Mouse (Mus musculus) thymus, adult 2 months (tissue): ENCODE data around the gene Nav3. TPM values are rescaled to one million over a fixed set of nuclear protein-coding genes. Genes with fewer than 3 reads are reported as not detected.

Experiments
- DNase-seq: peaks from one replicate; pipeline ENCODE4 v3.0.0; 2021
- H3K27ac ChIP-seq: fragments of 200-500 bp; 2 replicates; pipeline ENCODE4 v1.5.1; 2012; ENCODE audit warnings: low read length, control low read depth; ENCODE audit not compliant: control insufficient read depth, insufficient read depth
- H3K27me3 ChIP-seq: fragments of 200-500 bp; 2 replicates; pipeline ENCODE4 v1.6.1; 2012; ENCODE audit warnings: mild to moderate bottlenecking, low read length, moderate library complexity, mixed read lengths; ENCODE audit not compliant: control insufficient read depth, insufficient read depth
- H3K36me3 ChIP-seq: fragments of 200-500 bp; 2 replicates; pipeline ENCODE4 v1.6.1; 2012; ENCODE audit warnings: mild to moderate bottlenecking, low read length, moderate library complexity; ENCODE audit not compliant: control insufficient read depth, insufficient read depth
- H3K4me1 ChIP-seq: fragments of 200-500 bp; replicated peaks from 2 replicates; pipeline ENCODE4 v1.6.1; 2012; ENCODE audit warnings: low read length; ENCODE audit not compliant: control insufficient read depth, insufficient read depth
- H3K4me3 ChIP-seq: fragments of 200-500 bp; 2 replicates; pipeline ENCODE4 v1.5.1; 2012; ENCODE audit warnings: mild to moderate bottlenecking, low read length, control low read depth, moderate library complexity; ENCODE audit not compliant: control insufficient read depth, insufficient read depth
- CTCF ChIP-seq: fragments of 200-500 bp; IDR thresholded peaks from 2 replicates; pipeline ENCODE4 v1.5.1; 2012; ENCODE audit warnings: mild to moderate bottlenecking, control low read depth, low read length, moderate library complexity, borderline replicate concordance; ENCODE audit not compliant: control insufficient read depth, poor library complexity, insufficient read depth; ENCODE audit errors: extremely low read depth
- POLR2A ChIP-seq: fragments of 200-500 bp; IDR thresholded peaks from 2 replicates; pipeline ENCODE4 v1.6.1; 2012; ENCODE audit warnings: mild to moderate bottlenecking, low read length, control low read depth, moderate library complexity; ENCODE audit not compliant: control insufficient read depth, poor library complexity, insufficient read depth; ENCODE audit errors: extremely low read depth
- WGBS: fragments of 180-500 bp; shearing (Covaris S2); methylation state at CpG from one replicate; pipeline ENCODE4 v1.1.7; 2018; 5-methylcytosine and 5-hydroxymethylcytosine counted together
- polyA plus RNA-seq: library from polyadenylated mRNA; depleted of rRNA; stranded (reverse); fragments of >200 nt; gene quantifications from 2 replicates; pipeline ENCODE4 v1.2.3, GENCODE M21; 2012

Nav3 gene
- polyA plus RNA-seq, 1 experiment = 0.46 TPM

DNA sequence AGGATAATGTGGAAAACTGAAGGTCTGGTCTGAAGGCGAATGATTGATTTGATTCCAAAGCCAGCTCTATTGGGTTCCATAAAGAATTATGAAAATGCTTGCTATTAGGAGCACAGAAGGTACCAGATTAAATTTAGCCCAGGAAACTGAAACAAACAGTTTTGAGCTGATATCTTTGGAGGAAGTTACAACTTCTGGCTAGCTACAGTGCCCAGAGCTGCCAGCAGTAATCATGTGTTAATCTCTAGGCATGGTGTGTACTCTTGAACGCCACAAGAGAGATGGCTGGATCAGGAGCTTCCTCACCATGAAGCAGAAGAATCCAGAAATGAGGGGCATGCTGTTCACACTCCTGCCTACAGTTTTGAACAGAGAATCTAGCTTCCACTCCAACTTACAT lies 300.5 kb downstream of the Nav3 start:
- no peaks in the 10 kb centered on the region for H3K4me1 ChIP-seq
- no peak overlapping the region for H3K27ac ChIP-seq
- WGBS = 45% methylated on average over 2 of the region's 2 CpGs
- no peaks in the 10 kb centered on the region for H3K36me3 ChIP-seq
- no peak overlapping the region for H3K4me3 ChIP-seq
- no peaks in the 10 kb centered on the region for H3K27me3 ChIP-seq
- no peak for DNase-seq
- TF ChIP-seq POLR2A = no peak
- no peak for TF ChIP-seq CTCF

GRCm38 (mm10) chr10:110154873-110155237 lies 301.1 kb downstream of the Nav3 start:
- no peaks in the 10 kb centered on the region for H3K27me3 ChIP-seq
- DNase-seq = no peak
- H3K4me3 ChIP-seq = no peak overlapping the region
- no peaks in the 10 kb centered on the region for H3K36me3 ChIP-seq
- TF ChIP-seq CTCF = no peak
- no peak for TF ChIP-seq POLR2A
- WGBS = 78% methylated on average over 1 of the region's 1 CpGs
- H3K27ac ChIP-seq = no peak overlapping the region
- no peaks in the 10 kb centered on the region for H3K4me1 ChIP-seq

DNA sequence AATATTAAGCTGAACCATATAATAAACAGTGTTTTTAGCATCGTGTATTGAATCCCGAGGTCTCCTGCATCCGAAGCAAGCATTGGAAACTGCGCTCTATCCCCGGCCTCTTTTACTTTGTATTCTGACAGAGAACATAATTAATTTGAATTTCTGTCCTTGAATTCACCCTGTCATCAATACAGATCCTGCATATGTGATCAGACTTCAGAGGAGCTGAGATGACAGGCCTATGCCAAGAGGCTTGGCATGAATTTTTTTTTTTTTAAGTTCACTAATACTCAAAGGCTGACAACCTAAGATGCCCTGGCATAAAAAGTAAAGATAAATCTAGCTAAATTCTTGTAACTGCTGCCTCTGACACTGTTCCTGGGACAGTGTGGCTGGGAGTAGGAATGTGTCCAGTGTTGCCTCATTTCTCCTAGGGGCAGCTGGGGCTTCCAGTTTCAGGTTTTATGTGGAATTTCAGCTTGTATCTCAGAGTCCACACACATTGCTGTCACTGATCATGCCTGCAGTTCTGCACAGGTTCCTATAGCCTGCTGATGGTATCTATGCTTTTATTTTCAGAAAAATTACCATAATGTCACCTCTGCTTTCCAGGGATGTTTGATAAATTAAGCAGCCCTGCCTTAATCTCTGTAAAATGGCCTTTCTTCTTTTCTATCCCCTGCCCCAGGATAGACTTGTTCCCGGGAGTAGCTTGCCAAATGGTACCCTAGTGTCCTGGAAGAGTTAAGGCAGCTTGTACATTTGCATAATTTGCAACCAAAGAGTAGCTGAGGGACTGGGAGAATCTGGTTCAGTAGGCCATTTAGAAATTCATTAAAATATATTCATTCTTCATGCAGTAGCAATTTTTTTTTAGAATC lies 301.8 kb downstream of the Nav3 start:
- H3K4me1 ChIP-seq = no peaks in the 10 kb centered on the region
- no peak for DNase-seq
- no peaks in the 10 kb centered on the region for H3K27me3 ChIP-seq
- no peak overlapping the region for H3K27ac ChIP-seq
- no peak overlapping the region for H3K4me3 ChIP-seq
- TF ChIP-seq CTCF = no peak
- no peak for TF ChIP-seq POLR2A
- WGBS = 94% methylated on average over 6 of the region's 6 CpGs
- no peaks in the 10 kb centered on the region for H3K36me3 ChIP-seq

DNA sequence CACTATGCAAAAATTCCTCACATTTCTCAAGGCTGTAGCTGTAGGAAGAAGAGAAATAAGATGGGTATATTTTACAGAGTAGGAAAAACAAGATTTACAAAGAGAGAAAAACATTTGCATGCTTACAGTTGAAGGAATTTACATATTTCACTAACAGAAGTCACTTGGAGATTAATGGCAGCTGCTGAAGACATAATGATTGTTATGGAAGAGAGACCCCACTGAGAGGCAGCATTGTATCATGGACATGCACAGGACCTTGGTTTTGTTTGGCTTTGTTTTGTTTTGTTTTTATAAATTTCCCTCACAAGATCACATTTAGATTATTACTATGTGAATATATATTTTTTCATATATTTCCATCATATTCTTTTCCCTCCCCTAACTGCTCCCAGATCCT lies 335.4 kb downstream of the Nav3 start:
- no peak overlapping the region for H3K27ac ChIP-seq
- H3K27me3 ChIP-seq = no peaks in the 10 kb centered on the region
- no peak for TF ChIP-seq POLR2A
- no peak for TF ChIP-seq CTCF
- DNase-seq = no peak
- H3K4me1 ChIP-seq = no peaks in the 10 kb centered on the region
- H3K36me3 ChIP-seq = no peaks in the 10 kb centered on the region
- H3K4me3 ChIP-seq = no peak overlapping the region

DNA sequence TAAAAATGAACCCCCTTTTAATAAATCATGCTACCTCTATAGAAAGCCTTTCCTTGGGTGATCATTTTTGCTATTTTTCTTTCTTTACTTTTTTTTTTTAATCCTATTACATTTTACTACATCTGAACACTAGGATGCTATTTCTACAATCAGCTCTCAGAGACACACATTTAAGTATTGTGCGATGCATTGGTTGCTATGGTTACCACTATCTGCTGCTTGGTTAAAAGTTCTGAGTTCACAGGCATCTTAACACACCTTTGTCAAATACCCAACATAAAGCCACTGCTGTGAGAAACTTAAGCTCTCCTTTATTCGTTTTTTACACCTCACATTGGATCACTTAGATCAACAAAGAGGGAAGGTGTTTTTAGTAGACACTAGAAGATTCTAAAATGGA lies 338.7 kb downstream of the Nav3 start:
- no peaks in the 10 kb centered on the region for H3K36me3 ChIP-seq
- DNase-seq = no peak
- 77% methylated on average over 2 of the region's 2 CpGs for WGBS
- no peak overlapping the region for H3K4me3 ChIP-seq
- H3K27ac ChIP-seq = no peak overlapping the region
- TF ChIP-seq POLR2A (no peak), CTCF (no peak)
- no peaks in the 10 kb centered on the region for H3K27me3 ChIP-seq
- no peaks in the 10 kb centered on the region for H3K4me1 ChIP-seq

DNA sequence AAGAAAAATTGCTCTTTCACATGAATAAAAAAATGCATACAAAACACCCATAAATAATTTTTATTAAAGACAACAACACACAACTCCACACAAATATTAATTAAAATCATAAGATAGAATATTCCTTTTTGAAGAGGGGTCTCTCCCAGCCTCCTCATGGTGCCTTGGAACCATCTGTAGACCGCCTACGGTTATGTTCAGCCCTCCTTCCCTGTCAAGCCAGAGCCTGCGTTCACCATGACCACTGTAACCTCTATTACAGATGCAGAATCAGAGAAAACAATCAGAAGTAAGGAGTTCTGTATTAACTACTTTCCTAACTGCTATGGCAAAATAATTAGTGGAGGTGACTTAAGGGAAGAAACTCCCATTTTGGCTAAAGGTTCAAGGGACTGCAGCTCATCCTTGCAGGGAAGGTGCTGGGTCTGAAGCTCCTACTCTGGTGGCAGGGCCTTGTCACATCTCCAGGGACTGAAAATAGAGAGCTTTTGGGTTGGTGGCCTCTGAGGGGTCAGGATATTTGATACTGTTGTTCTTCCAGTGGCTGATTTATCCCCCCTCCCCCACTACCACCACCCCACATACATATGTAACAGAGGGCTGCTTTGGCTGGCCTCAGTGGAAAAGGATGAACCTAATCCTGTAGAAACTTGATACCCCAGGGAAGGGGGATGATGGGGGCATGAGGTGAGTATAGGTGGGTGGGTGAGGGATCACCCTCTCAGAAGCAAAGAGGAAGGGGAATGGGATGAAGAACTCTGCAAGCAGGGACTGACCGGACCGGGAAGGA lies 343.1 kb downstream of the Nav3 start:
- no peak overlapping the region for H3K27ac ChIP-seq
- H3K27me3 ChIP-seq = no peaks in the 10 kb centered on the region
- H3K36me3 ChIP-seq = no peaks in the 10 kb centered on the region
- TF ChIP-seq CTCF = no peak
- TF ChIP-seq POLR2A = no peak
- DNase-seq = no peak
- no peak overlapping the region for H3K4me3 ChIP-seq
- H3K4me1 ChIP-seq = no peaks in the 10 kb centered on the region
- WGBS = 93% methylated on average over 5 of the region's 5 CpGs
